Mouse (Mus musculus) lung, embryonic 14.5 days (tissue): ENCODE measurements around the gene Vmn1r107. TPM values are rescaled to one million over a fixed set of nuclear protein-coding genes. Genes with fewer than 3 reads are reported as not detected.
"Not testable (repeated sequence)": the region's sequence is repeated elsewhere in the genome, so short reads cannot be mapped to it uniquely, and the experiment has no call there.

Experiments
- ATAC-seq: fragments of 200-750 bp; cut with Nextera tagmentation; 2 replicates; pipeline ENCODE4 v1.8.0; 2017; ENCODE audit warnings: mild to moderate bottlenecking, moderate TSS enrichment, moderate library complexity; ENCODE audit not compliant: insufficient read depth
- DNase-seq: peaks from one replicate; pipeline ENCODE4 v3.0.0-alpha.2; 2015
- H3K27ac ChIP-seq: fragments of 300-500 bp; sonication (generic); 2 replicates; pipeline ENCODE4 v1.5.1; 2014; ENCODE audit warnings: low read depth, mild to moderate bottlenecking, moderate library complexity
- H3K27me3 ChIP-seq: fragments of 300-500 bp; sonication (generic); 2 replicates; pipeline ENCODE4 v1.6.1; 2014; ENCODE audit warnings: low read length, control low read depth; ENCODE audit not compliant: insufficient read depth
- H3K36me3 ChIP-seq: fragments of 300-500 bp; sonication (generic); 2 replicates; pipeline ENCODE4 v1.6.1; 2014; ENCODE audit warnings: control low read depth; ENCODE audit not compliant: insufficient read depth
- H3K4me1 ChIP-seq: fragments of 300-500 bp; sonication (generic); 2 replicates; pipeline ENCODE4 v1.6.1; 2014; ENCODE audit warnings: antibody characterized with exemption, control low read depth; ENCODE audit not compliant: insufficient read depth
- H3K4me2 ChIP-seq: fragments of 300-500 bp; sonication (generic); 2 replicates; pipeline ENCODE4 v1.6.1; 2014; ENCODE audit warnings: mild to moderate bottlenecking
- H3K4me3 ChIP-seq: fragments of 300-500 bp; sonication (generic); 2 replicates; pipeline ENCODE4 v1.5.1; 2014; ENCODE audit warnings: low read depth, low read length
- H3K9ac ChIP-seq: fragments of 300-500 bp; sonication (generic); 2 replicates; pipeline ENCODE4 v1.6.1; 2014
- H3K9me3 ChIP-seq: fragments of 300-500 bp; sonication (generic); 2 replicates; pipeline ENCODE4 v1.6.1; 2016; ENCODE audit warnings: low read depth, low read length, control low read depth
- WGBS: fragments of 180-500 bp; shearing (Covaris S2); extraction: QIAGEN DNeasy Blood & Tissue Kit; methylation state at CpG from one replicate; pipeline ENCODE4 v1.1.7; 2014; 5-methylcytosine and 5-hydroxymethylcytosine counted together
- polyA plus RNA-seq: library from polyadenylated mRNA; unstranded; fragments of >200 nt; fragmentation: Nextera tagmentation; extraction: Ambion mirVana; gene quantifications from 2 replicates; pipeline ENCODE4 v1.2.1, GENCODE M21; 2014

The Vmn1r107 gene
- not detected in 2 replicates for polyA plus RNA-seq

- H3K27ac ChIP-seq, H3K4me1 ChIP-seq, H3K9ac ChIP-seq, DNase-seq, H3K4me2 ChIP-seq, H3K4me3 ChIP-seq, H3K27me3 ChIP-seq, H3K36me3 ChIP-seq, ATAC-seq, H3K9me3 ChIP-seq: not testable (repeated sequence)
- no CpG with 5 or more reads among the region's 3 CpGs for WGBS
Observed at GRCm38 (mm10) chr7:20668618-20669017, at the start of gene Vmn1r107. TSS of gene Vmn1r107 (plus strand) at chr7:20668918.

DNA sequence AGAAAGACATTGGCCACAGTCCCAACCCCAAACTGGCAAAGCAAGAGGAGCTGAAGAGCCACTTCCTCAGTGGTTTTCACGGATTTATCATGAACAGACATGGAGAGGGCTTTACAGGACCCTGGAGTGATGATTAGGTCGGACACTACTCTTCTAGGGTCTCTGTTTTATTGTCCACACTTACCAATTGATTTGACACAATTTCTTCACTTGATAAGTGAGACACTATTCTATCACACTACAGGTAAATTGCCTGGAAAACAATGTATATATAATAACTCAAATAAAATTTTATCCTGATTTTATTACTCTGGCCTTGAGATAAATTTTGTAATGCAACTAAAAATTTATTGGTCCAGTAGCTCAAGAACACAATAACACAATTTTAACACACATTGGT lies 34.4 kb downstream of the Vmn1r107 start, which contains the start of gene Vmn1r111:
Vmn1r111 (minus strand) TSS at position 101 of the 400 bp plus-strand sequence.
- no CpG with 5 or more reads among the region's 2 CpGs for WGBS
- H3K27ac ChIP-seq, H3K4me3 ChIP-seq, H3K9me3 ChIP-seq, H3K4me2 ChIP-seq, H3K4me1 ChIP-seq, H3K9ac ChIP-seq, H3K36me3 ChIP-seq, H3K27me3 ChIP-seq, DNase-seq, ATAC-seq: not testable (repeated sequence)

Other genes starting within 250 kb of the Vmn1r107 start
- not detected in 2 replicates for gene Vmn1r101, start 226.3 kb upstream of the Vmn1r107 start, polyA plus RNA-seq
- gene Gm10670, start 194.0 kb upstream of the Vmn1r107 start, polyA plus RNA-seq: not detected in 2 replicates
- gene Vmn1r103, start 158.4 kb upstream of the Vmn1r107 start, polyA plus RNA-seq: not detected in 2 replicates
- gene Vmn1r104, start 135.1 kb upstream of the Vmn1r107 start, polyA plus RNA-seq: not detected in 2 replicates
- not detected in 2 replicates for gene Gm5726, start 123.2 kb upstream of the Vmn1r107 start, polyA plus RNA-seq
- gene Gm4141, start 92.7 kb upstream of the Vmn1r107 start, polyA plus RNA-seq: not detected in 2 replicates
- gene Gm4513, start 69.9 kb upstream of the Vmn1r107 start, polyA plus RNA-seq: not detected in 2 replicates
- not detected in 2 replicates for gene Vmn1r111, start 34.3 kb downstream of the Vmn1r107 start, polyA plus RNA-seq
- gene Gm10668, start 61.7 kb downstream of the Vmn1r107 start, polyA plus RNA-seq: not detected in 2 replicates
- gene Vmn1r112, start 102.3 kb downstream of the Vmn1r107 start, polyA plus RNA-seq: not detected in 2 replicates
- not detected in 2 replicates for gene Vmn1r113, start 118.4 kb downstream of the Vmn1r107 start, polyA plus RNA-seq
- gene Vmn1r114, start 143.3 kb downstream of the Vmn1r107 start, polyA plus RNA-seq: not detected in 2 replicates
- gene Vmn1r115, start 176.1 kb downstream of the Vmn1r107 start, polyA plus RNA-seq: not detected in 2 replicates
- gene Vmn1r116, start 203.3 kb downstream of the Vmn1r107 start, polyA plus RNA-seq: not detected in 2 replicates
- gene Vmn1r117, start 215.2 kb downstream of the Vmn1r107 start, polyA plus RNA-seq: not detected in 2 replicates
- not detected in 2 replicates for gene Vmn1r118, start 243.4 kb downstream of the Vmn1r107 start, polyA plus RNA-seq